Mouse (Mus musculus): ENCODE data around the gene Bcar3. TPM values are rescaled to one million over a fixed set of nuclear protein-coding genes. Genes with fewer than 3 reads are reported as not detected.

The Bcar3 gene
- polyA plus RNA-seq, 1 experiment from 2014 or later = 7.9 TPM

DNA sequence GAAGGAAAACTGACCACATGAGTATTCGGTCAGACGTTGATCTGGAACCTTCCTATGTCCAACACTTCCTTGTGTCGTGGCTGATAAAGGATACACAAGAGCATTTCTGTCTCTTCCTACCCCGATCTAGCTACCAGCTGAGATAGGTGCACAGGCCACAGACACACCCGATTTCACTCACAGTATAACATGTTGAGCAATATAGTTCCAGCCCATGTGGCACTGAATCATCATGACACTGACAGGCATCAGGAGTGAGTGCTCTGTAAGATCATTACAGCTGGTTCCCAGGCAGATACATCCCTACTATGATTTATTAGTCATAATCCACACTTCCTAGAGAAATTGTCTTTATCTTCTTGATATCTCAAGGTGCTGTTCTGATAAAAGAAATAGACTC is 54.7 kb downstream of the Bcar3 start:
- H3K4me2 ChIP-seq = no peak overlapping the region
- no peaks in the 10 kb centered on the region for H3K9me3 ChIP-seq
- ATAC-seq (ENCODE audit: low FRiP score) = no peak
- no peaks in the 10 kb centered on the region for H3K27me3 ChIP-seq
- H3K27ac ChIP-seq = no peak overlapping the region
- H3K4me1 ChIP-seq (replicated peaks) = no peaks in the 10 kb centered on the region; the same call in 1 of the 2 replicates
- no peaks in the 10 kb centered on the region for H3K36me3 ChIP-seq
- 89% methylated on average over 5 of the region's 5 CpGs for WGBS
- no peak overlapping the region for H3K9ac ChIP-seq
- H3K4me3 ChIP-seq = no peak overlapping the region

GRCm38 (mm10) chr3:122352801-122353200 is 58.9 kb downstream of the Bcar3 start:
- Histone ChIP-seq H3K4me2 (no peak overlapping the region), H3K9me3 (no peaks in the 10 kb centered on the region), H3K36me3 (no peaks in the 10 kb centered on the region), H3K4me1 (replicated peaks) (no peaks in the 10 kb centered on the region), H3K27ac (no peak overlapping the region), H3K27me3 (no peaks in the 10 kb centered on the region), H3K9ac (no peak overlapping the region), H3K4me3 (no peak overlapping the region)
- 89% methylated on average over 3 of the region's 3 CpGs for WGBS
- ATAC-seq (ENCODE audit: low FRiP score) = no peak

DNA sequence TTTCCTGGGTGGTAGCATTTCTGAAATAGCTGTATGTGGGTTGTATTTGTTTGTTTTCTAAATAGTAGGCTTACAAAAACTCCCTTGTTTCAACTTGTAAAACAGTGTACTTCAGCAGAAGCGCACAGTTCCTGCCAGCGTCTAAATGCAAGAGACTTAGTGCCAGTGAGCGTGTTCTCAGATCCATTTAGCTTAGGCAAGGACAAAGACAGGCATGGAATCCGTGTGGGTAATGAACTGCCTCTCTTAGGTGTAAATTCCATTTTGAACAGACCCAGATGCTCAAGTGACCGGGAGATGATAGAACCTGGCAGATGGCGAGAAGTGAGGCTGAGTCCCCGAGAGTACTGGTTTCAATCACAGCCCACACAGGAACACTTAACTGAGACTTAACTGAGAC is 65.5 kb downstream of the Bcar3 start:
- no peak for ATAC-seq (ENCODE audit: low FRiP score)
- WGBS = 70% methylated on average over 7 of the region's 7 CpGs
- H3K4me3 ChIP-seq = no peak overlapping the region

DNA sequence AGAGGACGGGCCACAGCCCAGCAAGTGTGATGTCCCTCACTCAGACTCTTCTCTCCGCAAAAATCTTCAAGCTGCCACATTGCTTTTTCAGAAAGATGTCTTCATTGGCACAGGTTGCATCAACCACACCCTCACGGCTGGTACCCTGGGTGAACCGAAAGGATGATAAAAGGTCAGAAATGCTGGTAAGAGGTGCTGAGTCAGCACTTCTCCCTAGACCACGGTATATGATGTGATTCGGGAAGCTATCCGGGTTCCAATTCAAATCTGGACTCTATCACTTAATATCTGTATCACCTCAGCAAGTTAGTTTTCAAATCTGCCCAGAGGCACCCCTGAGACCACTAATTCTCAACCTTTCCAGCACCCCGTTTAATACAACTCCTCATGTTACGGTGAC is 66.0 kb downstream of the Bcar3 start:
- no peaks in the 10 kb centered on the region for H3K27me3 ChIP-seq
- no peak for ATAC-seq (ENCODE audit: low FRiP score)
- WGBS = 94% methylated on average over 9 of the region's 9 CpGs
- no peak overlapping the region for H3K9ac ChIP-seq
- no peak overlapping the region for H3K4me3 ChIP-seq
- H3K4me2 ChIP-seq = no peak overlapping the region
- H3K4me1 ChIP-seq (replicated peaks) = peaks cover 14% of the 10 kb centered on the region
- no peak overlapping the region for H3K27ac ChIP-seq
- no peaks in the 10 kb centered on the region for H3K36me3 ChIP-seq
- no peaks in the 10 kb centered on the region for H3K9me3 ChIP-seq

More for the DNA sequence above, 65.5 kb downstream of the Bcar3 start:
- H3K9me3 ChIP-seq = no peaks in the 10 kb centered on the region
- no peaks in the 10 kb centered on the region for H3K27me3 ChIP-seq
- no peak overlapping the region for H3K4me2 ChIP-seq
- no peak overlapping the region for H3K9ac ChIP-seq
- H3K27ac ChIP-seq = no peak overlapping the region
- H3K36me3 ChIP-seq = no peaks in the 10 kb centered on the region
- H3K4me1 ChIP-seq (replicated peaks) = peaks cover 9% of the 10 kb centered on the region

DNA sequence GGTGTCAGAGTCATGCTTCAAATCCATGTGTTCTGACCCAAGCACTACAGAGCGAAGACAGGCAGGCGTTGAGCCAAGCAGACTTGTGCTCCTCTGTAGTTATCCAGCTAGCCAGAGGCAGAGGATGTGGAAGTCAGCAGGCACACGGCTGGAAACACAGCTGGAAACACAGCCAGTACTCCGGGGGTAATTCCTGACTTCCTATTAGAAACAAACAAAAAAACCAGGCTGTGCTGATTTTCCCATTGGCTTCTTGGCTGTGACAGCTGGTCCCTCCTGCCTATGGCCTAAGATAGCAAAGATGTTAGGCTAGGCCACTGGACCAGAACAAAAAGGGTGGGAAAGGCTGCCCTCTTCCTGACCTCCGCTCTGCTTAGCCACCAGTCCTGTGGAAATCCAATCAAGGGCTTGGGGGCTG is 66.8 kb downstream of the Bcar3 start:
- Histone ChIP-seq H3K27me3 (no peaks in the 10 kb centered on the region), H3K4me2 (no peak overlapping the region), H3K4me1 (replicated peaks) (peaks cover 22% of the 10 kb centered on the region), H3K9ac (no peak overlapping the region), H3K27ac (no peak overlapping the region), H3K9me3 (no peaks in the 10 kb centered on the region), H3K4me3 (no peak overlapping the region), H3K36me3 (no peaks in the 10 kb centered on the region)
- no peak for ATAC-seq (ENCODE audit: low FRiP score)
- 33% methylated on average over 5 of the region's 5 CpGs for WGBS

GRCm38 (mm10) chr3:122362719-122363118 is 68.8 kb downstream of the Bcar3 start:
- Histone ChIP-seq H3K9ac (no peak overlapping the region), H3K4me2 (no peak overlapping the region), H3K9me3 (no peaks in the 10 kb centered on the region), H3K27me3 (no peaks in the 10 kb centered on the region), H3K36me3 (no peaks in the 10 kb centered on the region), H3K27ac (no peak overlapping the region), H3K4me3 (no peak overlapping the region), H3K4me1 (replicated peaks) (peaks cover 22% of the 10 kb centered on the region)
- ATAC-seq (ENCODE audit: low FRiP score) = no peak
- WGBS = 35% methylated on average over 2 of the region's 2 CpGs

- Histone ChIP-seq H3K27ac (no peak overlapping the region), H3K4me3 (no peak overlapping the region), H3K9ac (no peak overlapping the region), H3K4me1 (replicated peaks) (peaks cover 22% of the 10 kb centered on the region), H3K36me3 (no peaks in the 10 kb centered on the region), H3K9me3 (no peaks in the 10 kb centered on the region), H3K27me3 (no peaks in the 10 kb centered on the region), H3K4me2 (no peak overlapping the region)
- ATAC-seq (ENCODE audit: low FRiP score) = no peak
- WGBS = 12% methylated on average over 3 of the region's 3 CpGs
Measured at GRCm38 (mm10) chr3:122364565-122364964, 70.6 kb downstream of the Bcar3 start.

GRCm38 (mm10) chr3:122365326-122365725 is 71.4 kb downstream of the Bcar3 start:
- peak overlapping the region; percentile 61 for H3K27ac ChIP-seq

DNA sequence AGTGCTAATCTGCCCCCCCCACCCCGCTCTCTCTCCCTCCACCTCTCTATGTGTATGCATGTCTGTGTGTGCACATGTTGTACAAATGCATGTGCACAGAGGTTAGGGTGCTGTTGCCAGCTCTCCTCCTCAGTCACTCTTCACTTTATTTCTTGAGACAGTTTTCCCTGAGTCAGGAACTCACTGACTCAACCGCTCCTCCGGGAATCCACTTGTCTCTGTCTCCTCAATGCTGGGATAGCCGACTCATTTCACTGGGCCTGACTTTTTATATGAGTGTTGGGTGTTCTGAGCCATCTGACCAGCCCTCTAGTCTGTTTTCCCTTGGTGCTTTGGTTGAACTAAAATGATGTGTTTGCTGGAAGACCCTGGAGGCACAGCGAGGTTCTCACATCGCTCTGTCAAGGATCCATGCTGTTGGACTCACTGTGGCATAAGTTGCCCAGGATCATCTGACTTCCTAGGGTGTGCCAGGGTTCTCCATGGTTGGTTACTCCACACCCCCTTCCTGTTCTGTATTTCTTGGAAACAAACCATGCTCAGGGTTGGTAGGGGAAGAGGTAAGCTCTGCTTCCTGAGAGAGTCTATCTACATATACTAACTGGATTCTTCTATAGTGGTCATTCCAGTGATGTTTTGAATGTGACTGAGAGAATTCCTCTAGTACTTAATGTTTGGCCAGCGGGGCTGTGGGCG is 77.9 kb downstream of the Bcar3 start:
- 89% methylated on average over 8 of the region's 8 CpGs for WGBS
- H3K4me3 ChIP-seq = no peak overlapping the region
- H3K9me3 ChIP-seq = no peaks in the 10 kb centered on the region
- ATAC-seq (ENCODE audit: low FRiP score) = no peak
- no peaks in the 10 kb centered on the region for H3K36me3 ChIP-seq
- H3K9ac ChIP-seq = no peak overlapping the region
- no peak overlapping the region for H3K27ac ChIP-seq
- H3K4me1 ChIP-seq (replicated peaks) = peaks cover 11% of the 10 kb centered on the region
- H3K4me2 ChIP-seq = no peak overlapping the region
- no peaks in the 10 kb centered on the region for H3K27me3 ChIP-seq

More at GRCm38 (mm10) chr3:122365326-122365725, 71.4 kb downstream of the Bcar3 start:
- 10% methylated on average over 3 of the region's 3 CpGs for WGBS
- Histone ChIP-seq H3K4me3 (no peak overlapping the region), H3K9me3 (no peaks in the 10 kb centered on the region), H3K36me3 (no peaks in the 10 kb centered on the region), H3K27me3 (no peaks in the 10 kb centered on the region), H3K9ac (no peak overlapping the region), H3K4me2 (no peak overlapping the region), H3K4me1 (replicated peaks) (peaks cover 22% of the 10 kb centered on the region)
- ATAC-seq (ENCODE audit: low FRiP score) = peak; percentile 52; the same call in 1 of the 2 replicates

- 79% methylated on average over 4 of the region's 4 CpGs for WGBS
Measured at GRCm38 (mm10) chr3:122372617-122373016, 78.7 kb downstream of the Bcar3 start.

GRCm38 (mm10) chr3:122376011-122376410 is 82.1 kb downstream of the Bcar3 start:
- no peak for ATAC-seq (ENCODE audit: low FRiP score)
- Histone ChIP-seq H3K9me3 (no peaks in the 10 kb centered on the region), H3K36me3 (no peaks in the 10 kb centered on the region), H3K27me3 (no peaks in the 10 kb centered on the region), H3K4me3 (no peak overlapping the region), H3K4me1 (replicated peaks) (peaks cover 16% of the 10 kb centered on the region), H3K4me2 (no peak overlapping the region), H3K27ac (no peak overlapping the region), H3K9ac (no peak overlapping the region)

More at GRCm38 (mm10) chr3:122372617-122373016, 78.7 kb downstream of the Bcar3 start:
- Histone ChIP-seq H3K4me2 (no peak overlapping the region), H3K4me3 (no peak overlapping the region), H3K27me3 (no peaks in the 10 kb centered on the region), H3K9me3 (no peaks in the 10 kb centered on the region), H3K9ac (no peak overlapping the region), H3K36me3 (no peaks in the 10 kb centered on the region), H3K4me1 (replicated peaks) (peaks cover 16% of the 10 kb centered on the region), H3K27ac (no peak overlapping the region)
- no peak for ATAC-seq (ENCODE audit: low FRiP score)

DNA sequence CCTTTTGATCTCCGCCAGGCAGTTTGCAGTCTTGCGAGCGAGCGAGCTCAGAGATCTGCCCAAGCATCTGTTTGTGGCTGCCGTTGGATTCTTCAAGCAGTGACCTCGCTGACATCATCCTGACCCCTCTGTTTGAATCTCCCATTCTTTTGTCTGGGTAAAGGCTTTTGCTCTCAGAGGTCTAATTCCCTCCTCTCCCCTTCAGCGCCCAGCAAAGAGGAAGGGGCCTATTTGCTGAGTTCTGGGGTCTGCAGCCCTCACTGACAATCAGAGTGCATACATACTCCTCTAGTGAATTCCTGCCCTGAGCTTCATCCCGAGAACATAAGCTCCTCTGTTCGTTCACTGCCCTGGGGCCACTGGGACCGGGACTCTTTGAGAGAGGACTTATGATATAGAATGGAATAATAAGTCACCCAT is 82.5 kb downstream of the Bcar3 start:
- WGBS = 15% methylated on average over 10 of the region's 10 CpGs
- Histone ChIP-seq H3K9me3 (no peaks in the 10 kb centered on the region), H3K27ac (no peak overlapping the region), H3K27me3 (no peaks in the 10 kb centered on the region), H3K4me2 (no peak overlapping the region), H3K4me1 (replicated peaks) (peaks cover 16% of the 10 kb centered on the region), H3K4me3 (no peak overlapping the region), H3K9ac (no peak overlapping the region), H3K36me3 (no peaks in the 10 kb centered on the region)
- ATAC-seq (ENCODE audit: low FRiP score) = no peak

DNA sequence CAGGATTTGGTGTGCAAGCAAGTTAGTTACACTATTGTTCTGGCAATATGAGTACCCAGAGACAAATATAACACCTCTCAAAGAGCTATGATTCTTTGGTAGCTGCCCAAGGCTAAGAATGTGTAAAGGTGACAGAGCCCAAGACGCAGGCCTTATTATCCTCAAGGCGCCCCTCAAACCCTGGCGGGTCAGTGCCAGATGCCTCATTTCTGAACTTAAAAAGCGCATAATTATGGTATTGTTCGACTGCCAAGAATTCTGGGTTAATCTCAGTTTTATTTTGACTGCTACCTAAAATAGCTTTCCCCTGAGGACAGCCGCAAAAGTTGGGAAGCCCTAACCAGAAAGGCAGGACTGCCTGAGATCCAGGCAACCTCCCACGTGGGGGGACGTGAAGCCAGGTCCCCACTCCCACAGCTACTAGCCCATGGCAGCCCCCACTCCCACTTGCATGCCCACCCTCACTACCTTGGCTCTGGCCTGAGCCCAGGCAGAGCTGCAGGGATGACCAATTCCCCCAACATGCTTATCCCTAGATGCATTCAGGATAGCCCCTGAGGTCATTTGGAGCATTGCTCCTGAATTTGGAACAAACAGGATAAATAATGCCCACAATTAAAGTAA is 83.0 kb downstream of the Bcar3 start:
- no peak for ATAC-seq (ENCODE audit: low FRiP score)
- Histone ChIP-seq H3K27ac (no peak overlapping the region), H3K36me3 (no peaks in the 10 kb centered on the region), H3K4me1 (replicated peaks) (peaks cover 16% of the 10 kb centered on the region), H3K27me3 (no peaks in the 10 kb centered on the region), H3K9ac (no peak overlapping the region), H3K4me2 (no peak overlapping the region), H3K4me3 (no peak overlapping the region), H3K9me3 (no peaks in the 10 kb centered on the region)
- 49% methylated on average over 8 of the region's 8 CpGs for WGBS
